Mouse (Mus musculus) kidney, adult 2 months (tissue): ENCODE results near the gene A530084C06Rik. TPM values are rescaled to one million over a fixed set of nuclear protein-coding genes. Genes with fewer than 3 reads are reported as not detected.

Source experiments
- DNase-seq: peaks from one replicate; pipeline ENCODE4 v3.0.0; 2021
- H3K27ac ChIP-seq: fragments of 200-500 bp; 2 replicates; pipeline ENCODE4 v1.5.1; 2012; ENCODE audit warnings: low read depth, low read length, control low read depth, inconsistent platforms; ENCODE audit not compliant: insufficient read depth
- H3K27me3 ChIP-seq: fragments of 200-500 bp; replicated peaks from 2 replicates; pipeline ENCODE4 v1.6.1; 2012; ENCODE audit warnings: mild to moderate bottlenecking, moderate library complexity, low read length, inconsistent platforms; ENCODE audit not compliant: control insufficient read depth, insufficient read depth
- H3K36me3 ChIP-seq: fragments of 200-500 bp; 2 replicates; pipeline ENCODE4 v1.6.1; 2012; ENCODE audit warnings: mild to moderate bottlenecking, moderate library complexity, low read length, inconsistent platforms; ENCODE audit not compliant: control insufficient read depth, insufficient read depth
- H3K4me1 ChIP-seq: fragments of 200-500 bp; 2 replicates; pipeline ENCODE4 v1.6.1; 2011; ENCODE audit warnings: low read length; ENCODE audit not compliant: control insufficient read depth, insufficient read depth
- H3K4me3 ChIP-seq: fragments of 200-500 bp; 2 replicates; pipeline ENCODE4 v1.5.1; 2011; ENCODE audit warnings: mild to moderate bottlenecking, low read depth, low read length, control low read depth; ENCODE audit not compliant: insufficient read depth
- CTCF ChIP-seq: fragments of 200-500 bp; conservative IDR thresholded peaks from 2 replicates; pipeline ENCODE4 v1.5.1; 2011; ENCODE audit warnings: low read depth, mild to moderate bottlenecking, control low read depth, low read length, moderate library complexity, mixed read lengths; ENCODE audit not compliant: insufficient read depth, insufficient read length
- POLR2A ChIP-seq: fragments of 200-500 bp; IDR thresholded peaks from one replicate; pipeline ENCODE4 v1.6.1; 2011; ENCODE audit warnings: low read depth, low read length, control low read depth
- WGBS: fragments of 180-500 bp; shearing (Covaris S2); methylation state at CpG from one replicate; pipeline ENCODE4 v1.1.7; 2018; 5-methylcytosine and 5-hydroxymethylcytosine counted together
- polyA plus RNA-seq: library from polyadenylated mRNA; depleted of rRNA; stranded (reverse); fragments of >200 nt; gene quantifications from 2 replicates; pipeline ENCODE4 v1.2.3, GENCODE M21; 2012

The A530084C06Rik gene
- polyA plus RNA-seq, 1 experiment, result 0.30 TPM

GRCm38 (mm10) chr13:31557768-31558520, 1.2 kb downstream of the A530084C06Rik start:
- Histone ChIP-seq H3K27me3 (peaks cover 1% of the 10 kb centered on the region; the same call in 1 of the 2 replicates), H3K36me3 (no peaks in the 10 kb centered on the region), H3K27ac (peak overlapping the region; percentile 37; the same call in 1 of the 2 replicates), H3K4me1 (no peaks in the 10 kb centered on the region), H3K4me3 (peak overlapping the region; percentile 62)
- DNase-seq, result peak; percentile 87
- TF ChIP-seq POLR2A, result no peak
- TF ChIP-seq CTCF, result no peak
- 1% methylated on average over 73 of the region's 73 CpGs for WGBS

GRCm38 (mm10) chr13:31556964-31557767, 2.0 kb downstream of the A530084C06Rik start:
- WGBS, result 24% methylated on average over 24 of the region's 24 CpGs
- Histone ChIP-seq H3K27ac (peak overlapping the region; percentile 37; the same call in 1 of the 2 replicates), H3K4me1 (no peaks in the 10 kb centered on the region), H3K36me3 (no peaks in the 10 kb centered on the region), H3K4me3 (peak overlapping the region; percentile 62), H3K27me3 (peaks cover 1% of the 10 kb centered on the region; the same call in 1 of the 2 replicates)
- no peak for TF ChIP-seq POLR2A
- TF ChIP-seq CTCF, result no peak
- peak; percentile 18 for DNase-seq

- Histone ChIP-seq H3K36me3 (no peaks in the 10 kb centered on the region), H3K27ac (no peak within 1 kb of the TSS), H3K4me3 (no peak within 1 kb of the TSS), H3K27me3 (peaks cover 1% of the 10 kb centered on the region; the same call in 1 of the 2 replicates), H3K4me1 (no peaks in the 10 kb centered on the region)
- TF ChIP-seq POLR2A, result no peak
- TF ChIP-seq CTCF, result no peak
- no peak for DNase-seq
- 92% methylated on average over 4 of the region's 4 CpGs for WGBS
These were observed 3.3 kb downstream of the A530084C06Rik start, which contains the start of gene Foxq1 for GRCm38 (mm10) chr13:31555834-31556233. Foxq1 (plus strand) TSS chr13:31556134.

GRCm38 (mm10) chr13:31547610-31548009, 11.5 kb downstream of the A530084C06Rik start:
- H3K36me3 ChIP-seq, result no peaks in the 10 kb centered on the region
- no peak for TF ChIP-seq CTCF
- TF ChIP-seq POLR2A, result no peak
- H3K27me3 ChIP-seq, result no peaks in the 10 kb centered on the region
- H3K4me1 ChIP-seq, result no peaks in the 10 kb centered on the region
- no peak overlapping the region for H3K4me3 ChIP-seq
- DNase-seq, result no peak
- 88% methylated on average over 9 of the region's 9 CpGs for WGBS
- no peak overlapping the region for H3K27ac ChIP-seq

GRCm38 (mm10) chr13:31547204-31547603, 11.9 kb downstream of the A530084C06Rik start:
- H3K4me3 ChIP-seq, result no peak overlapping the region
- DNase-seq, result no peak
- TF ChIP-seq CTCF (no peak), POLR2A (no peak)
- H3K4me1 ChIP-seq, result no peaks in the 10 kb centered on the region
- H3K27ac ChIP-seq, result no peak overlapping the region
- H3K36me3 ChIP-seq, result no peaks in the 10 kb centered on the region
- H3K27me3 ChIP-seq, result no peaks in the 10 kb centered on the region
- 81% methylated on average over 3 of the region's 3 CpGs for WGBS

GRCm38 (mm10) chr13:31546784-31547183, 12.3 kb downstream of the A530084C06Rik start:
- no peak for DNase-seq
- WGBS, result 81% methylated on average over 2 of the region's 2 CpGs
- Histone ChIP-seq H3K4me3 (no peak overlapping the region), H3K27me3 (no peaks in the 10 kb centered on the region), H3K4me1 (no peaks in the 10 kb centered on the region), H3K36me3 (no peaks in the 10 kb centered on the region), H3K27ac (no peak overlapping the region)
- no peak for TF ChIP-seq CTCF
- TF ChIP-seq POLR2A, result no peak

GRCm38 (mm10) chr13:31543021-31543420, 16.1 kb downstream of the A530084C06Rik start:
- no peak for TF ChIP-seq CTCF
- no peak for TF ChIP-seq POLR2A
- no peak overlapping the region for H3K4me3 ChIP-seq
- WGBS, result 68% methylated on average over 5 of the region's 5 CpGs
- H3K27ac ChIP-seq, result no peak overlapping the region
- H3K36me3 ChIP-seq, result no peaks in the 10 kb centered on the region
- no peaks in the 10 kb centered on the region for H3K27me3 ChIP-seq
- H3K4me1 ChIP-seq, result no peaks in the 10 kb centered on the region
- peak; percentile 62 for DNase-seq
